Mouse (Mus musculus): ENCODE data around the gene Smarca4. TPM values are rescaled to one million over a fixed set of nuclear protein-coding genes. Genes with fewer than 3 reads are reported as not detected.
A peak's percentile ranks its signal among the peaks of the same experiment; 100 is the strongest.

The Smarca4 gene
- polyA plus RNA-seq, 1 experiment from 2014 or later, result 102 TPM

GRCm38 (mm10) chr9:21726218-21726975 is 110.4 kb downstream of the Smarca4 start:
- no peak overlapping the region for H3K4me3 ChIP-seq

GRCm38 (mm10) chr9:21728261-21728832 is 112.4 kb downstream of the Smarca4 start:
- H3K4me3 ChIP-seq, result no peak overlapping the region
- no peak overlapping the region for H3K9ac ChIP-seq
- no peaks in the 10 kb centered on the region for H3K9me3 ChIP-seq
- 83% methylated on average over 10 of the region's 10 CpGs for WGBS
- H3K27me3 ChIP-seq, result no peaks in the 10 kb centered on the region
- ATAC-seq (ENCODE audit: insufficient number of reproducible peaks, insufficient read depth, low FRiP score, low TSS enrichment, low read depth), result no peak
- no peak overlapping the region for H3K4me2 ChIP-seq
- H3K27ac ChIP-seq, result no peak overlapping the region
- peaks cover 66% of the 10 kb centered on the region for H3K36me3 ChIP-seq
- peaks cover 36% of the 10 kb centered on the region for H3K4me1 ChIP-seq

More at GRCm38 (mm10) chr9:21726218-21726975, 110.4 kb downstream of the Smarca4 start:
- ATAC-seq (ENCODE audit: insufficient number of reproducible peaks, insufficient read depth, low FRiP score, low TSS enrichment, low read depth), result no peak
- H3K9ac ChIP-seq, result peak overlapping the region; percentile 57; the same call in 1 of the 2 replicates
- peak overlapping the region; percentile 81 for H3K4me2 ChIP-seq
- peaks cover 47% of the 10 kb centered on the region for H3K36me3 ChIP-seq
- no peaks in the 10 kb centered on the region for H3K9me3 ChIP-seq
- H3K27me3 ChIP-seq, result no peaks in the 10 kb centered on the region
- WGBS, result 78% methylated on average over 14 of the region's 14 CpGs
- peaks cover 36% of the 10 kb centered on the region for H3K4me1 ChIP-seq
- H3K27ac ChIP-seq, result 0 out of 2 replicates have a peak overlapping the region, but pooled peaks have one; percentile 3

- Histone ChIP-seq H3K27me3 (no peaks in the 10 kb centered on the region), H3K9ac (no peak overlapping the region), H3K27ac (no peak overlapping the region), H3K36me3 (peaks cover 76% of the 10 kb centered on the region), H3K4me1 (peaks cover 36% of the 10 kb centered on the region), H3K4me3 (no peak overlapping the region), H3K4me2 (no peak overlapping the region), H3K9me3 (no peaks in the 10 kb centered on the region)
- ATAC-seq (ENCODE audit: insufficient number of reproducible peaks, insufficient read depth, low FRiP score, low TSS enrichment, low read depth), result no peak
- 83% methylated on average over 7 of the region's 7 CpGs for WGBS
Observed at GRCm38 (mm10) chr9:21729264-21729663, 113.3 kb downstream of the Smarca4 start.

- Histone ChIP-seq H3K9ac (no peak overlapping the region), H3K4me3 (no peak overlapping the region), H3K9me3 (no peaks in the 10 kb centered on the region), H3K27ac (no peak overlapping the region), H3K4me1 (peaks cover 14% of the 10 kb centered on the region), H3K27me3 (no peaks in the 10 kb centered on the region), H3K4me2 (no peak overlapping the region), H3K36me3 (peaks cover 87% of the 10 kb centered on the region)
- 97% methylated on average over 9 of the region's 9 CpGs for WGBS
- no peak for ATAC-seq (ENCODE audit: insufficient number of reproducible peaks, insufficient read depth, low FRiP score, low TSS enrichment, low read depth)
Observed at GRCm38 (mm10) chr9:21732288-21732687, 116.3 kb downstream of the Smarca4 start.

- H3K27ac ChIP-seq, result no peak overlapping the region
- no peak overlapping the region for H3K4me3 ChIP-seq
- no peak overlapping the region for H3K9ac ChIP-seq
- peaks cover 9% of the 10 kb centered on the region for H3K4me1 ChIP-seq
- H3K36me3 ChIP-seq, result peaks cover 89% of the 10 kb centered on the region
- 96% methylated on average over 17 of the region's 17 CpGs for WGBS
- no peak overlapping the region for H3K4me2 ChIP-seq
- ATAC-seq (ENCODE audit: insufficient number of reproducible peaks, insufficient read depth, low FRiP score, low TSS enrichment, low read depth), result no peak
- no peaks in the 10 kb centered on the region for H3K27me3 ChIP-seq
- no peaks in the 10 kb centered on the region for H3K9me3 ChIP-seq
Observed at GRCm38 (mm10) chr9:21733446-21733845, 117.5 kb downstream of the Smarca4 start.

GRCm38 (mm10) chr9:21733989-21734388 is 118.0 kb downstream of the Smarca4 start:
- Histone ChIP-seq H3K4me1 (peaks cover 6% of the 10 kb centered on the region), H3K4me3 (no peak overlapping the region), H3K27me3 (no peaks in the 10 kb centered on the region), H3K9me3 (no peaks in the 10 kb centered on the region), H3K9ac (no peak overlapping the region), H3K27ac (no peak overlapping the region), H3K36me3 (peaks cover 91% of the 10 kb centered on the region), H3K4me2 (no peak overlapping the region)
- 94% methylated on average over 7 of the region's 7 CpGs for WGBS
- no peak for ATAC-seq (ENCODE audit: insufficient number of reproducible peaks, insufficient read depth, low FRiP score, low TSS enrichment, low read depth)

GRCm38 (mm10) chr9:21735126-21735525 is 119.2 kb downstream of the Smarca4 start:
- Histone ChIP-seq H3K4me2 (no peak overlapping the region), H3K9me3 (no peaks in the 10 kb centered on the region), H3K9ac (no peak overlapping the region), H3K27ac (no peak overlapping the region), H3K4me1 (no peaks in the 10 kb centered on the region), H3K36me3 (peaks cover 95% of the 10 kb centered on the region), H3K4me3 (no peak overlapping the region), H3K27me3 (no peaks in the 10 kb centered on the region)
- 93% methylated on average over 14 of the region's 14 CpGs for WGBS
- no peak for ATAC-seq (ENCODE audit: insufficient number of reproducible peaks, insufficient read depth, low FRiP score, low TSS enrichment, low read depth)

- 94% methylated on average over 3 of the region's 3 CpGs for WGBS
- H3K9ac ChIP-seq, result no peak overlapping the region
- H3K9me3 ChIP-seq, result no peaks in the 10 kb centered on the region
- H3K36me3 ChIP-seq, result peaks cover 97% of the 10 kb centered on the region
- no peak overlapping the region for H3K4me3 ChIP-seq
- no peaks in the 10 kb centered on the region for H3K27me3 ChIP-seq
- ATAC-seq (ENCODE audit: insufficient number of reproducible peaks, insufficient read depth, low FRiP score, low TSS enrichment, low read depth), result no peak
- no peak overlapping the region for H3K27ac ChIP-seq
- no peaks in the 10 kb centered on the region for H3K4me1 ChIP-seq
- H3K4me2 ChIP-seq, result no peak overlapping the region
Observed at GRCm38 (mm10) chr9:21736580-21736979, 120.6 kb downstream of the Smarca4 start.

- ATAC-seq (ENCODE audit: insufficient number of reproducible peaks, insufficient read depth, low FRiP score, low TSS enrichment, low read depth), result no peak
- H3K4me3 ChIP-seq, result no peak overlapping the region
- H3K4me2 ChIP-seq, result no peak overlapping the region
- no peaks in the 10 kb centered on the region for H3K9me3 ChIP-seq
- peaks cover 97% of the 10 kb centered on the region for H3K36me3 ChIP-seq
- WGBS, result 91% methylated on average over 10 of the region's 10 CpGs
- no peaks in the 10 kb centered on the region for H3K4me1 ChIP-seq
- no peak overlapping the region for H3K9ac ChIP-seq
- no peak overlapping the region for H3K27ac ChIP-seq
- no peaks in the 10 kb centered on the region for H3K27me3 ChIP-seq
Observed at GRCm38 (mm10) chr9:21737188-21737587, 121.2 kb downstream of the Smarca4 start.

- Histone ChIP-seq H3K27ac (no peak overlapping the region), H3K36me3 (peaks cover 93% of the 10 kb centered on the region), H3K9me3 (no peaks in the 10 kb centered on the region), H3K4me2 (no peak overlapping the region), H3K4me1 (no peaks in the 10 kb centered on the region), H3K27me3 (no peaks in the 10 kb centered on the region), H3K4me3 (no peak overlapping the region), H3K9ac (no peak overlapping the region)
- WGBS, result 89% methylated on average over 7 of the region's 7 CpGs
- no peak for ATAC-seq (ENCODE audit: insufficient number of reproducible peaks, insufficient read depth, low FRiP score, low TSS enrichment, low read depth)
Observed at GRCm38 (mm10) chr9:21738776-21739175, 122.8 kb downstream of the Smarca4 start.

GRCm38 (mm10) chr9:21740427-21740826 is 124.5 kb downstream of the Smarca4 start:
- ATAC-seq (ENCODE audit: insufficient number of reproducible peaks, insufficient read depth, low FRiP score, low TSS enrichment, low read depth), result no peak
- H3K4me1 ChIP-seq, result no peaks in the 10 kb centered on the region
- H3K4me2 ChIP-seq, result no peak overlapping the region
- WGBS, result 95% methylated on average over 14 of the region's 14 CpGs
- H3K9me3 ChIP-seq, result no peaks in the 10 kb centered on the region
- peaks cover 93% of the 10 kb centered on the region for H3K36me3 ChIP-seq
- H3K27ac ChIP-seq, result no peak overlapping the region
- no peak overlapping the region for H3K4me3 ChIP-seq
- H3K27me3 ChIP-seq, result no peaks in the 10 kb centered on the region
- no peak overlapping the region for H3K9ac ChIP-seq

- Histone ChIP-seq H3K27me3 (no peaks in the 10 kb centered on the region), H3K4me3 (no peak overlapping the region), H3K9me3 (no peaks in the 10 kb centered on the region), H3K4me1 (no peaks in the 10 kb centered on the region), H3K9ac (no peak overlapping the region), H3K4me2 (no peak overlapping the region), H3K27ac (no peak overlapping the region), H3K36me3 (peaks cover 93% of the 10 kb centered on the region)
- WGBS, result 96% methylated on average over 11 of the region's 11 CpGs
- ATAC-seq (ENCODE audit: insufficient number of reproducible peaks, insufficient read depth, low FRiP score, low TSS enrichment, low read depth), result no peak
Observed at GRCm38 (mm10) chr9:21741514-21741913, 125.5 kb downstream of the Smarca4 start.

All from embryonic facial prominence, embryonic 13.5 days (tissue).